Mouse (Mus musculus) spleen, adult 2 months (tissue): Measurements from ENCODE around the gene 1700016K19Rik. TPM values are rescaled to one million over a fixed set of nuclear protein-coding genes. Genes with fewer than 3 reads are reported as not detected.
A peak's percentile ranks its signal among the peaks of the same experiment; 100 is the strongest.

ENCODE experiments used
- DNase-seq, 2 experiments: peaks; one replicate each; pipeline versions ENCODE4 v3.0.0 to v3.0.0-alpha.2; 2012 to 2021; ENCODE audit warnings: low spot score in 2 of 2, low read depth in 1 of 2
- H3K27ac ChIP-seq: fragments of 200-500 bp; 2 replicates; pipeline ENCODE4 v1.5.1; 2012; ENCODE audit warnings: low read length, inconsistent platforms; ENCODE audit not compliant: insufficient read depth
- H3K27me3 ChIP-seq: fragments of 200-500 bp; 2 replicates; pipeline ENCODE4 v1.6.1; 2012; ENCODE audit warnings: mild to moderate bottlenecking, moderate library complexity, low read length, inconsistent platforms; ENCODE audit not compliant: control insufficient read depth, insufficient read depth
- H3K36me3 ChIP-seq: fragments of 200-500 bp; 2 replicates; pipeline ENCODE4 v1.6.1; 2012; ENCODE audit warnings: mild to moderate bottlenecking, low read length, inconsistent platforms; ENCODE audit not compliant: control insufficient read depth, insufficient read depth
- H3K4me1 ChIP-seq: fragments of 200-500 bp; 2 replicates; pipeline ENCODE4 v1.6.1; 2011; ENCODE audit warnings: inconsistent platforms; ENCODE audit not compliant: control insufficient read depth, insufficient read depth, insufficient read length
- H3K4me3 ChIP-seq: fragments of 200-500 bp; 2 replicates; pipeline ENCODE4 v1.5.1; 2011; ENCODE audit warnings: mild to moderate bottlenecking, inconsistent platforms; ENCODE audit not compliant: insufficient read depth, insufficient read length; ENCODE audit errors: extremely low read depth
- CTCF ChIP-seq: fragments of 200-500 bp; IDR thresholded peaks from 2 replicates; pipeline ENCODE4 v1.5.1; 2011; ENCODE audit warnings: mild to moderate bottlenecking, inconsistent platforms; ENCODE audit not compliant: insufficient read depth, insufficient read length, insufficient replicate concordance; ENCODE audit errors: extremely low read depth
- POLR2A ChIP-seq: fragments of 200-500 bp; IDR thresholded peaks from 2 replicates; pipeline ENCODE4 v1.6.1; 2011; ENCODE audit warnings: low read depth, low read length, inconsistent platforms
- WGBS: fragments of 180-500 bp; shearing (Covaris S2); methylation state at CpG from one replicate; pipeline ENCODE4 v1.1.7; 2018; 5-methylcytosine and 5-hydroxymethylcytosine counted together
- polyA plus RNA-seq: library from polyadenylated mRNA; depleted of rRNA; stranded (reverse); fragments of >200 nt; gene quantifications from 2 replicates; pipeline ENCODE4 v1.2.3, GENCODE M21; 2012

Gene 1700016K19Rik
- polyA plus RNA-seq, 1 experiment, result 0.08 TPM

DNA sequence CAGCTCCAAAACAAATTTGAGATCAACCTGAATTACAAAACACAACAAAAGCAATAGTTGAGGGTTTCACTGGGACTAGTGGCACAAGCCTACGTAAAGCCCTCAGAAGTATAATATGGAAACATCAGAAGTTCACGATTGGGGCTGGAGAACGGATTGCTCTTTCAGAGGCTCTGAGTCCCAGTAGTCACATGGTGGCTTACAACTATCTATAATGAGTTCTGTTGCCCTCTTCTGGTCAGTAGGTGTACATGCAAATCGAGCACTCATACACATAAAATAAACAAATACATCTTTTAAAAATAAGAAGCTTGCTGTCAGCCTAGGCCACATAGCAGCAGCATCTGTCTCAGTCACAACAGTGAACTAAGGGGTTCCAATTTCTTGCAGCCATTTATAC, 16.5 kb upstream of the 1700016K19Rik start:
- DNase-seq, result peak in 1 of 2 experiments; percentile 32
- H3K36me3 ChIP-seq, result no peaks in the 10 kb centered on the region
- no peak overlapping the region for H3K4me3 ChIP-seq

DNA sequence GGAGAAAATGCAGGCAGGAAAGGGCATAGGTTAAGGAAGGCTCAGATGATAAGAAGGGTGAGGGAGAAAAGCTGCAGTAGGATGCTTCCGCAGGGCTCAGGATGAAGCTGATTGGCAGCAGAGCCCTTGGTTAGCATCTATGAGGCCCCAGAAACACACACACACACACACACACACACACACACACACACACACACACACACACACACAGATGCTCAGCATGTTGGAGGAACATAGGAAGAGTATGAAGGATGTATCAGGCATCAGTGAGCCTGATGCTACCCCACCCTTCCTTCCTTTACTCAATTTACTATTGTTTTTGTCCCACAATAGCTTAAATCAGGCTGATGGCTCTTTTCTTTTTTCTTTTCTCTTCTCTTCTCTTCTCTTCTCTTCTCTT, 15.1 kb upstream of the 1700016K19Rik start:
- DNase-seq, result peak in 1 of 2 experiments; percentile 30
- no peak for TF ChIP-seq CTCF
- TF ChIP-seq POLR2A, result no peak
- Histone ChIP-seq H3K4me1 (peaks cover 21% of the 10 kb centered on the region), H3K36me3 (no peaks in the 10 kb centered on the region), H3K4me3 (no peak overlapping the region), H3K27me3 (no peaks in the 10 kb centered on the region), H3K27ac (peak overlapping the region; percentile 92)
- 64% methylated on average over 1 of the region's 1 CpGs for WGBS

More for the DNA sequence above, 16.5 kb upstream of the 1700016K19Rik start:
- Histone ChIP-seq H3K27ac (no peak overlapping the region), H3K4me1 (peaks cover 27% of the 10 kb centered on the region), H3K27me3 (no peaks in the 10 kb centered on the region)
- TF ChIP-seq POLR2A, result no peak
- TF ChIP-seq CTCF, result no peak
- 59% methylated on average over 4 of the region's 4 CpGs for WGBS

DNA sequence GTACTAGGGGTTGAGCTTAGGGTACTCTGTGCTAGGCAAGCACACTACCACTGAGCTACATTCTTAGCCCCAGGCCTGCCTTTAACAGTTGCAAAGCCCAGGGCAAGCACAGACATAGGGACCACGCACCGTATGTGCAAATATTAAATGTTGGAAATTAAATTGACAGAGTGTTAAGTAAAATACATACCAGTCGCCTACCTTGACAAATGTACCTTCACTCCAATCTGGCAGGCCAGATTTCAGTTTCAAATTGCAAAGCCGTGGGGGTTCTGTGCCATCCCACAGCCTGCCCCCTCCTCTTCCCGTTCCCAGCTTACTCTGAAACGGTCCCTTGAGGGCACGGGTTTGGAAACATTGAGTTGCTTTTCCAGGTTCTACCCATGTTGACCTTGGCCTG, 13.8 kb upstream of the 1700016K19Rik start:
- Histone ChIP-seq H3K36me3 (no peaks in the 10 kb centered on the region), H3K27ac (peak overlapping the region; percentile 92), H3K27me3 (no peaks in the 10 kb centered on the region), H3K4me3 (no peak overlapping the region), H3K4me1 (peaks cover 9% of the 10 kb centered on the region)
- no peak for TF ChIP-seq CTCF
- no peak for TF ChIP-seq POLR2A
- 92% methylated on average over 7 of the region's 7 CpGs for WGBS
- no peak for DNase-seq

DNA sequence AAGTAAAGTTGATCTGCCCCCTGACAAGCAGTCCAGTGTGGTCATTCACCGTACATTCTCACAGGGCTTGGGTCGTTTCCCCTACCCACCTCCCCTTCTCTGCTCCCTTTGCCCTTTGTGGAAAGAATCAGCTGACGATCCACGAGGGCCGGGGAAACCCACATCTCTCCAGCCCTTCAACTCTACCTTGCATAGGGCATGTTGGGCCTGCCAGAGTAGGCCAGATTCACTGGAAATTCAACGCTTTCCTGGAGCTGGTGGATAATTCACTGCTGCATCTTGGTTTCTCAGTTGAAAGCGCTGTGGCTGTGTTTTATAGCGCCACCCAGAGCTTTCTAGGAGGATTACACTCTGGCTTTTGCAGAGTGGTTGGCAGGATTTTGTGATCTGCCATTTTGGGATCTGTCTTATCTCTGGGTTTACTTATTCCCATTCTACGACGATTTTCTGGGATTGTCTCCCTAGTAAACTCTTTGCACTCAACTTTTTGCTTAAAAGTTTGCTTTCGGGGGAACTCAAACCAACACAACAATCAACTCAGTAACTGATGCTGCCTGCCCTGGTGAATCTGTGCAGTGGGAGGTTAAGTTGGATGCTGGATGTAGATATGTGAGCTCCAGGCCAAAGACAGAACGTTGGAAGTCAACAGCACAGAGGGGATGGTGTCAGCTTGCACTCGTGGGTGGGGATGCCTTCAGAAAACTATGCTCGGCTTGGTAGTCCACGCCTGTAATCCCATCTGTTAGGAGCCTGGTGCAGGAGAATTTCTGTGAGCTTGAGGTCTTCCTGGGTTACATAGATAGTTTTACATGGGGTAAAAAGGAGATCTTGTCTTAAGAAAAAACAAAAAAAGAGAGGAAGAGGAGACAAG, 8.5 kb upstream of the 1700016K19Rik start:
- H3K36me3 ChIP-seq, result no peaks in the 10 kb centered on the region
- 90% methylated on average over 15 of the region's 15 CpGs for WGBS
- H3K4me1 ChIP-seq, result peaks cover 14% of the 10 kb centered on the region; the same call in 1 of the 2 replicates
- H3K27me3 ChIP-seq, result no peaks in the 10 kb centered on the region
- no peak for DNase-seq
- no peak overlapping the region for H3K4me3 ChIP-seq
- no peak overlapping the region for H3K27ac ChIP-seq
- TF ChIP-seq CTCF (no peak), POLR2A (no peak)

DNA sequence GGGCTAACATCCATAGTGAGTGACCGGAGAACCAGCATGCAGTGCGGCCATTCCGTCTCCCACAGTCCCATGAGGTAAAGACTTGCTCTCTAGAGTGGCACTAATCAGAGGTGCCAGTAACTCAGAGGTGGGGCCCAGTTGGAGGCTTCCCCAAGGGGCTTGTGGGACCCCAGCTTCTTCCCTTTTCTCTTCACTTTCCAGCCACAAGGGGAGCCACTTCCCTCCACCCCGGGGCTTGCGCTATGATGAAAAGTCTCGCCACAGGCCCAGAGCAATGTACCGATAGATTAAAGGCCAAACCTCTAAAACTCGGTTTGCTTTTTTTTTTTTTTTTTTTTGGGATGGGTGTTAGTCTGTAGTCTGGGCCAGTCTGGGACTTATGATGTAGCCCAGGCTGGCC, 7.8 kb upstream of the 1700016K19Rik start:
- Histone ChIP-seq H3K36me3 (no peaks in the 10 kb centered on the region), H3K4me3 (no peak overlapping the region), H3K27ac (peak overlapping the region; percentile 52), H3K4me1 (peaks cover 14% of the 10 kb centered on the region; the same call in 1 of the 2 replicates), H3K27me3 (no peaks in the 10 kb centered on the region)
- WGBS, result 28% methylated on average over 8 of the region's 8 CpGs
- no peak for TF ChIP-seq POLR2A
- peak; percentile 31; the same call in 1 of the 2 replicates for TF ChIP-seq CTCF
- DNase-seq, result peak in 1 of 2 experiments; percentile 50

DNA sequence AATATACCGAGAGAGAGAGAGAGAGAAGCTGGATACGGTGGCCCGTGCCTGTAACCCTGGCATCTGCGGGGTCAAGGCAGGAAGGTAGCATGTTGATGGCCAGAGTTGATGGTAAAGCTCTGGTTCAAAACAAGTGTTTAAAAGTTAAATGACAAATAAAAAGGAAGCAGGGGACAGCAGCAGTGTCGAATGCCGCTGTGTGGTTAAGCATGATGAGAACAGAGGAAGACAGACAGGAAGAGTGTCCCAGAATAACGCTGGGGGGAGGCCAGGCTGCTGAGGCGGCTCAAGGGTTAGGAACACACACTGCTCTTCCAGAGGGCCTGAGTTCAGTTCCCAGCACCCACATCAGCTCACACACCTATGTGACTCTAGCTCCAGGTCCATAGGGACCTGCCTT, 7.2 kb upstream of the 1700016K19Rik start:
- Histone ChIP-seq H3K4me3 (no peak overlapping the region), H3K27me3 (no peaks in the 10 kb centered on the region), H3K4me1 (peaks cover 14% of the 10 kb centered on the region; the same call in 1 of the 2 replicates), H3K27ac (peak overlapping the region; percentile 52), H3K36me3 (no peaks in the 10 kb centered on the region)
- TF ChIP-seq POLR2A (no peak), CTCF (no peak)
- WGBS, result 15% methylated on average over 8 of the region's 8 CpGs
- DNase-seq, result peak in 1 of 2 experiments; percentile 54

DNA sequence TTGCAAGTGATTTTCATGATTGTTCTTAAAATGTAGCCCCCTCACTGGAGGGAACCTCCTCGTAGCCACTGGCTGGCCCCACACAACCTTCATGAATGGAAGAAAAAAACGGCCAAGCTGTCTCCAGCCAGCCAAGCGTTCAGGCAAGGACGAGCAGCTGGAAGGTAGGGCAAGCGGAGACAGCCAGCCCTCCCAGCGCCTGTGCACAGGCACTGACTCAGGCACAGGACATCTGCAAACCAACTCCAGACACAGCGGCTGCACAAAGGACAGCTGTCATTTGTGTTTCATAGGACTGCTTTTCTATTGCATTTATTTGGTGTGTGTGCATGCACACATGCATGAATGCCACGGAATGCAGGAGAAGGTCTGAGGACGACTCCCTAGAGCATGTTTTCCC, 5.4 kb upstream of the 1700016K19Rik start:
- H3K4me3 ChIP-seq, result no peak overlapping the region
- H3K27me3 ChIP-seq, result no peaks in the 10 kb centered on the region

More for the DNA sequence above, 5.4 kb upstream of the 1700016K19Rik start:
- 49% methylated on average over 9 of the region's 9 CpGs for WGBS
- no peak for DNase-seq
- Histone ChIP-seq H3K4me1 (peaks cover 15% of the 10 kb centered on the region; the same call in 1 of the 2 replicates), H3K27ac (no peak overlapping the region), H3K36me3 (no peaks in the 10 kb centered on the region)
- TF ChIP-seq CTCF, result no peak
- TF ChIP-seq POLR2A, result no peak
